Mouse (Mus musculus) bone marrow macrophage, adult 2 months (primary cell): ENCODE results near the gene Timm17b.

ENCODE experiments used
- CTCF ChIP-seq: IDR thresholded peaks from 2 replicates; pipeline ENCODE4 v1.5.1; 2012; ENCODE audit warnings: low read depth, mild to moderate bottlenecking, low read length, moderate library complexity
- POLR2A ChIP-seq: IDR thresholded peaks from 2 replicates; pipeline ENCODE4 v1.6.1; 2012; ENCODE audit warnings: mild to moderate bottlenecking, low read depth, low read length, borderline replicate concordance

DNA sequence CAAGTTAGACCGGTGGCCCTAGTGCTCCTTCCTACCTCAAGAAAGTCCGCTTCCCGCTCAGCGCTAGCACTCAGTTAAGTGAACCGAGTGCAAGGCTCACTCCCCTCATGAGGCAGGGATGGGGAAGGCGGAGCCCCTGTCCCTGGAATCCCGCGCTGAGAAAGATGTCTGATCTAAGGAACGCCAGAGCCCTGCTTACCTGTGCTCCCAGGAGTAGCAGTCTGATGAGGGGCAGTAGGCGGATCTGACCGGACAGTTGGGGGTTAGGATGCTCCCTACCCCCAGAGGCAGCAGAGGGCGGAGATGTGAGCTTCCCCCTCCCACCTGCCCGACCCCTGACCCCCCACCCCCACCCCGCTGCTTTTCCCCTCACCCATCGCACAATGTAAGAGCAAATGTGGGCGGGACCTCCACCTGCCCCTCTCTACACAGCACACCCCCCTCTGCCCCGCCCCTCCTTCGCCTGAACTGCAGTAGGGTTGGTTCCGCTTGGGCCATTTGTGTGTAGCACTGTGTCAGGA is 29.2 kb downstream of the Timm17b start, which contains the start of gene Eras:
- no peak for TF ChIP-seq CTCF
- no peak for TF ChIP-seq POLR2A
